Mouse (Mus musculus) heart, embryonic 11.5 days (tissue): ENCODE data around the gene Med11. TPM values are rescaled to one million over a fixed set of nuclear protein-coding genes. Genes with fewer than 3 reads are reported as not detected.

ENCODE experiments used
- ATAC-seq: fragments of 200-750 bp; cut with Nextera tagmentation; replicated peaks from 2 replicates; pipeline ENCODE4 v1.8.0; 2017; ENCODE audit warnings: moderate library complexity; ENCODE audit not compliant: insufficient number of reproducible peaks, low FRiP score, low TSS enrichment
- H3K27ac ChIP-seq: fragments of 300-500 bp; sonication (generic); 2 replicates; pipeline ENCODE4 v1.5.1; 2014; ENCODE audit warnings: mild to moderate bottlenecking, low read depth, low read length
- H3K27me3 ChIP-seq: fragments of 300-500 bp; sonication (generic); 2 replicates; pipeline ENCODE4 v1.6.1; 2014; ENCODE audit warnings: mild to moderate bottlenecking, low read length, mixed read lengths; ENCODE audit not compliant: control insufficient read depth, insufficient read depth
- H3K36me3 ChIP-seq: fragments of 300-500 bp; sonication (generic); 2 replicates; pipeline ENCODE4 v1.6.1; 2014; ENCODE audit warnings: mild to moderate bottlenecking, low read length, moderate library complexity, mixed read lengths; ENCODE audit not compliant: control insufficient read depth, insufficient read depth
- H3K4me1 ChIP-seq: fragments of 300-500 bp; sonication (generic); 2 replicates; pipeline ENCODE4 v1.6.1; 2014; ENCODE audit warnings: low read length; ENCODE audit not compliant: control insufficient read depth, insufficient read depth
- H3K4me2 ChIP-seq: fragments of 300-500 bp; sonication (generic); 2 replicates; pipeline ENCODE4 v1.6.1; 2014; ENCODE audit warnings: mild to moderate bottlenecking, moderate library complexity
- H3K4me3 ChIP-seq: fragments of 300-500 bp; sonication (generic); 2 replicates; pipeline ENCODE4 v1.5.1; 2014; ENCODE audit warnings: low read depth, low read length
- H3K9ac ChIP-seq: fragments of 300-500 bp; sonication (generic); 2 replicates; pipeline ENCODE4 v1.6.1; 2014; ENCODE audit warnings: mild to moderate bottlenecking, low read depth, low read length, moderate library complexity
- H3K9me3 ChIP-seq: fragments of 300-500 bp; sonication (generic); replicated peaks from 2 replicates; pipeline ENCODE4 v1.6.1; 2016; ENCODE audit warnings: low read length; ENCODE audit not compliant: control insufficient read depth
- WGBS: fragments of 180-500 bp; shearing (Covaris S2); extraction: QIAGEN DNeasy Blood & Tissue Kit; methylation state at CpG from one replicate; pipeline ENCODE4 v1.1.7; 2014; ENCODE audit not compliant: insufficient replicate concordance; 5-methylcytosine and 5-hydroxymethylcytosine counted together
- polyA plus RNA-seq: library from polyadenylated mRNA; unstranded; fragments of >200 nt; fragmentation: Nextera tagmentation; extraction: Ambion mirVana; gene quantifications from 2 replicates; pipeline ENCODE4 v1.2.1, GENCODE M21; 2014

Gene Med11
- polyA plus RNA-seq: 28.6 and 31.2 TPM in 2 replicates

DNA sequence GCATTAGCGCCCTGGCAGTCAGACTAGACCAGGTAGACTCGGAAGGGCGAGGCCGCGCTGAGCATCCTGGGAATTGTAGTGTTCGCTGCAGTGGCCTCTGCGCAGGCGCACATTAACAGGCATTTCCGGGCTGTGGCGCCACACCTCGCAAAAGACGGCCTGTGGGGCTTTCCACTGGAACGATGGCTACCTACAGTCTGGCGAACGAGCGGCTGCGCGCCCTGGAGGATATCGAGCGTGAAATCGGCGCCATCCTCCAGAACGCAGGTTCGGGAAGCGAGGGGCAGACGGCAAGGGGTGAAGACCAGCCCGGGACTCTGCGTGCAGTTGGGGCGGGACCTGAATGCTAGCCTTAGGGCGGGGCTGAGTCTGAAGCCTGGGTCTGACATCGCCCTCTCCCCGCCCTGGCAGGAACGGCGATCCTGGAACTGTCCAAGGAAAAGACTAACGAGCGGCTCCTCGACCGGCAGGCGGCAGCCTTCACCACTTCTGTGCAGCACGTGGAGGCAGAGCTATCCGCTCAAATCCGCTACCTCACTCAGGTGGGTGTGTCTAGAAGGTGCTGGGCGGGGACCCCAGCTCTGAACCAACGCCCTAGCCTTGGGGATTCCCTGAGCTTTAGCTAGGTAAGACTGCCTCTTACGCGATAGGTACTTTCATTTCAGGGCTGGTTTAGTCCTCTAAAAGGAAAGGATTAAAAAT is at the start of gene Med11:
Med11 (plus strand) TSS at position 123 of the 702 bp plus-strand sequence.
- peak within 1 kb of the TSS; percentile 79 for H3K4me3 ChIP-seq

DNA sequence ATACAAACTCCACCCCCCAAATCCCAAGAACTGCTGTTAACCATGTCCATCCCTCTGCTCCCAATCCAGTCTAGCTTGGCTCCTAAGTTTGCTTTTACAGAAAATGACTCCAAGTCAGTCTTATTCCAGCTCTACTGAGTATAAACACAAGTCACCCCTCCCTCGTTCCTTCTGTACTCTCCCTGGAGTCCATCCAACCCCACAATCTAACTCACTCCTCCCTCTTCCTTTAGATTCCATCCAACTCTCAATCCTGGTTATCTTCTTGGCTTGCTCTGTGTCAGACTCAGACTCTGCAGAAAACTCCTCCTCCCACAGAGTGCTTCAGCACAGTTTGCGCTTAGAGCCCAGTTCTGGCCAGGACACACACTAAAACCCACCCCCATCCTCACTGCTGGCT is 48.1 kb upstream of the Med11 start:
- Histone ChIP-seq H3K4me2 (no peak overlapping the region), H3K27ac (0 out of 2 replicates have a peak overlapping the region, but pooled peaks have one; percentile 22), H3K4me3 (no peak overlapping the region), H3K27me3 (no peaks in the 10 kb centered on the region), H3K36me3 (peaks cover 13% of the 10 kb centered on the region), H3K9me3 (no peaks in the 10 kb centered on the region), H3K9ac (no peak overlapping the region), H3K4me1 (peaks cover 13% of the 10 kb centered on the region)
- 65% methylated on average over 2 of the region's 2 CpGs for WGBS
- ATAC-seq: 0 out of 2 replicates have a peak, but pooled peaks have one; percentile 46

More for the DNA sequence above, at the start of gene Med11:
- WGBS: under 1% methylated on average over 46 of the region's 46 CpGs
- no peaks in the 10 kb centered on the region for H3K27me3 ChIP-seq
- peak within 1 kb of the TSS; percentile 71 for H3K4me2 ChIP-seq
- H3K9ac ChIP-seq: peak within 1 kb of the TSS; percentile 82
- H3K9me3 ChIP-seq: no peaks in the 10 kb centered on the region
- no peaks in the 10 kb centered on the region for H3K36me3 ChIP-seq
- ATAC-seq: peak; percentile 96
- H3K27ac ChIP-seq: peak within 1 kb of the TSS; percentile 97
- peaks cover 5% of the 10 kb centered on the region for H3K4me1 ChIP-seq

DNA sequence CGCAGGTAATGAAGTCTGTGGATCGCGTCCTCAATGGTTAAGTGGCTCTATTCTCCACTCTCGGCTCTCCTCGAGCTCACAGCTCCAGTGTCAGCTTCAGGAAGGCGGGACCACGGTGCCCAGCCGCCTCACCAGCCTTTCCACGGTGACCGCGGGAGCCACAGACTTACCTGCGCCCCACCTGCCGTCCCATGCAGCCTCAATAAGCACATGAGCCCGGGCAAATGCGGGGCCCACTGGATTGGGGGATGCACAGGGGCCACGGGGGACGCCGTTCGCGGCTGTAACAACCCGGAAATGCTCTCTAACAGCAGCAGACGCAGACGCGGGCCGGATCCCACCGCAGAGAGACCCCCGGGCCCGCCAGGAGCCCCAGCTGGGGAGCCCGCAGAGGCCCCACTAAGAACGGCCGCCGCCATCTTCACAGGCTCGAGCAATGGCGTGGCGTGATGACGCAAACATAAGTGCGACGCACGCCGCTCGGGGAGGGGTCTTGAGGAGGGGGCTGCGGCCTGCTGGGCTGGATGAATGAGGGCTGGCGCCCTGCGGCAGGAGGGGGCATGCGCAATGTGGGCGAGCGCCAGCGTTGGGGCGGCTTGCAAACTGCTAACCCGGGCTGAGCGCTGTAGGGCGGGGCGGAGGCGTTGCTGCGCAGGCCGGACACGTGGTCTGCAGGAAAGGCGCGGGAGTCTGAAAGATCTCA is 42.0 kb upstream of the Med11 start, which contains the start of gene Pelp1:
Pelp1 (minus strand) TSS at position 438 of the 703 bp plus-strand sequence.
- no peaks in the 10 kb centered on the region for H3K36me3 ChIP-seq
- under 1% methylated on average over 59 of the region's 59 CpGs for WGBS

DNA sequence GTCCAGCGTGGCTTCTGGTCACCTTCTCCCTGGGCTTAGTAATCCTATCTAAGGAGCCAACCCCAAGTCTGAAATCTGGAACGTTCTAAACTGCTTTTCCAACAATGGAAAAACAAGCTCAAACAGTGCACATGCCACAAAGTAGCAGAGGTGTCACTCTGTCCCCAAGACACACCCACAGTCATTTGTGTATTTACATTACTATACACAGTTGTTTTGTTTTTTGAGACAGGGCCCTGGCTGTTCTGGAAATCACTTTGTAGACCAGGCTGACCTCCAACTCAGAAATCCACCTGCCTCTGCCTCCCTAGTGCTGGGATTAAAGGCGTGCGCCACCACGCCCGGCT is 41.4 kb upstream of the Med11 start:
- H3K27ac ChIP-seq: no peak overlapping the region; the same call in 1 of the 2 replicates
- 61% methylated on average over 6 of the region's 6 CpGs for whole genome bisulfite sequencing
- no peaks in the 10 kb centered on the region for H3K36me3 ChIP-seq
- H3K4me2 ChIP-seq: peak overlapping the region; percentile 95
- H3K9me3 ChIP-seq: no peaks in the 10 kb centered on the region
- peak overlapping the region; percentile 95 for H3K9ac ChIP-seq
- H3K4me1 ChIP-seq: peaks cover 15% of the 10 kb centered on the region
- H3K4me3 ChIP-seq: peak overlapping the region; percentile 88
- ATAC-seq: no peak
- H3K27me3 ChIP-seq: no peaks in the 10 kb centered on the region

More for the DNA sequence above, 42.0 kb upstream of the Med11 start, which contains the start of gene Pelp1:
- Histone ChIP-seq H3K27me3 (no peaks in the 10 kb centered on the region), H3K4me1 (peaks cover 15% of the 10 kb centered on the region), H3K9ac (peak within 1 kb of the TSS; percentile 95), H3K9me3 (no peaks in the 10 kb centered on the region), H3K4me3 (peak within 1 kb of the TSS; percentile 88), H3K4me2 (peak within 1 kb of the TSS; percentile 95), H3K27ac (peak within 1 kb of the TSS; percentile 64)
- peak; percentile 90 for ATAC-seq

DNA sequence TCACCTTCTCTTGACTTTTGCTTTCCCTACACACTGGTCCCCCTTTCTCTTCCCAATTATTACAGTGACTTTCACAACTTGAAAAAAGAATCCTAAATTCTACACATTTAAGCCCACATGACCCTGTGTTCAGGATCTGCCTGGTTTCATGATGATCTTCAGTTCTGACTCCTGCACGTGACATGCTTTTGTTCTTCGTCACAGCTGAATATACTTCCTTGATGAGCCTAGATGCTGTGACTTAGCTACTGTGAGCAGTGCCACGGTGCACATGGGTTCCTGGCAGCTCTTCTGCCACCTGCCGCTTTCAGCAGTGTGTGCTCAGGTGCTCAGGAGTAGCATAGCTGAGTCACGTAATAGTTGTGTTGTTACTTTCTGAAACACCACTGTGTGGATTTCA is 39.1 kb upstream of the Med11 start:
- Histone ChIP-seq H3K36me3 (no peaks in the 10 kb centered on the region), H3K9ac (no peak overlapping the region), H3K9me3 (no peaks in the 10 kb centered on the region), H3K27me3 (no peaks in the 10 kb centered on the region), H3K4me2 (no peak overlapping the region), H3K4me3 (no peak overlapping the region), H3K4me1 (peaks cover 15% of the 10 kb centered on the region), H3K27ac (no peak overlapping the region)
- whole genome bisulfite sequencing: 71% methylated on average over 5 of the region's 5 CpGs
- ATAC-seq: no peak

DNA sequence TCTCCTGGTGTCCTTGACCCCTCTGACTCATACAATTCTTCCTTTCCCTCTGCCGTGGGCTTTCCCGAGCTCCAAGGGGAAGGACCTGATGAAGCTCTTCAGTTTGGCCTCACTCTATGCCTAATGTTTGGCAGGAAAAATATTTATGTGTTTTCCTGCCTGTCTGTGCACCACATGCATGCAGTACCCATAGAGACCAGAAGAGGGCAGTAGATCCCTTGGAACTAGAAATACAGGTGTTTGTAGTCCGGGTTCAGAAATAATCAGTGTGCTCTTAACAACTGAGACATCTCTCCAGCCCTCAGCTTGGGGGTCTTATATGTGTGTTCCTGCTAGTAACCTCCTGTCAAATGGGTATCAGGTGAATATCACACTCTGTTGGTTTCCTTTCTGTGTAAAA is 37.8 kb upstream of the Med11 start:
- H3K36me3 ChIP-seq: no peaks in the 10 kb centered on the region
- no peaks in the 10 kb centered on the region for H3K9me3 ChIP-seq
- 6% methylated on average over 3 of the region's 3 CpGs for WGBS
- no peak overlapping the region for H3K4me3 ChIP-seq
- H3K4me2 ChIP-seq: no peak overlapping the region
- H3K27me3 ChIP-seq: no peaks in the 10 kb centered on the region
- no peak overlapping the region for H3K9ac ChIP-seq
- H3K4me1 ChIP-seq: peaks cover 5% of the 10 kb centered on the region
- H3K27ac ChIP-seq: no peak overlapping the region
- no peak for ATAC-seq

DNA sequence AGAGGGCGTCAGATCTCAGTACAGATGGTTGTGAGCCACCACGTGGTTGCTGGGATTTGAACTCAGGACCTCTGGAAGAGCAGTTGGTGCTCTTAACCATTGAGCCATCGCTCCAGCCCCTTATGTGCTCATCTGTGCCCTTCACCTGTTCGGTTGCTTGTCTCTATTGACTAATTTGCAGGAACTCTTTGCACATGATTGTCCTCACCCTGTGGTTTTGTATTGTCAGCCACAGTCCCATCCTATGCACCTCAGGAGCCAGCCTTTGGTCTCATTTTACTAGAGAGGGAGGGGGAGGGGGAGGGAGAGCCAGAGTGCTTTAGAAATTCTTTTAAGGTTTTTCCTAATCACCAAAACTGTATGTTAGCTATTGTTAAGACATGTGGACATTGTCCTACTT is 33.5 kb upstream of the Med11 start:
- Histone ChIP-seq H3K4me2 (no peak overlapping the region), H3K4me3 (no peak overlapping the region), H3K4me1 (no peaks in the 10 kb centered on the region), H3K9ac (no peak overlapping the region), H3K36me3 (no peaks in the 10 kb centered on the region), H3K9me3 (no peaks in the 10 kb centered on the region), H3K27me3 (no peaks in the 10 kb centered on the region), H3K27ac (no peak overlapping the region)
- WGBS: 58% methylated on average over 4 of the region's 4 CpGs
- no peak for ATAC-seq

DNA sequence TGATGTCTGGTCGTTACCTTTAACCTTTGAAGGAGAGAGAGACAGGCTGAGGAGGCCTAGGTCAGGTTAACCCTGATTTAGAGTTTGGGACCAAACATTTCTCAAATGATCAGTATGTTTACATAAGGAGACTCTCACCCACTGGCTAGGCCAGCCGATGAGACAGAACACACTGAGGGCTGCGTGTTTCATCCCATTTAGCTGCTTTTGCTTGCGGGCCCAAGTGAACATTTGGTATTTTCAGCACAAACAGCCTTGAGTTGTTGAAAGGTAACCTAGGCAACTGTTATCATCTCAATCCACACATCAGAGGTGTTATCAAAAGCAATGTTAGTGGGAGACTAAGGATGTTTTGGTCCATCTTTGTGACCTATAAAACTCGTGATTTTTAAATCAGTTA is 32.2 kb upstream of the Med11 start:
- no peak for ATAC-seq
- 37% methylated on average over 5 of the region's 5 CpGs for WGBS
- Histone ChIP-seq H3K36me3 (no peaks in the 10 kb centered on the region), H3K4me3 (no peak overlapping the region), H3K4me2 (no peak overlapping the region), H3K9ac (no peak overlapping the region), H3K9me3 (no peaks in the 10 kb centered on the region), H3K4me1 (no peaks in the 10 kb centered on the region), H3K27ac (no peak overlapping the region), H3K27me3 (no peaks in the 10 kb centered on the region)
